Mouse (Mus musculus) embryonic facial prominence, embryonic 10.5 days (tissue): Measurements from ENCODE around the gene Shkbp1. TPM values are rescaled to one million over a fixed set of nuclear protein-coding genes. Genes with fewer than 3 reads are reported as not detected.
A peak's percentile ranks its signal among the peaks of the same experiment; 100 is the strongest.

Source experiments
- DNase-seq: peaks from one replicate; pipeline ENCODE4 v3.0.0-alpha.2; 2017; ENCODE audit warnings: low spot score
- H3K27ac ChIP-seq: fragments of 300-500 bp; sonication (generic); replicated peaks from 2 replicates; pipeline ENCODE4 v1.5.1; 2016; ENCODE audit warnings: mild to moderate bottlenecking
- H3K27me3 ChIP-seq: fragments of 300-500 bp; sonication (generic); replicated peaks from 2 replicates; pipeline ENCODE4 v1.6.1; 2016; ENCODE audit warnings: low read depth, mild to moderate bottlenecking; ENCODE audit not compliant: poor library complexity, severe bottlenecking
- H3K36me3 ChIP-seq: fragments of 300-500 bp; sonication (generic); replicated peaks from 2 replicates; pipeline ENCODE4 v1.6.1; 2016; ENCODE audit warnings: mild to moderate bottlenecking, moderate library complexity
- H3K4me1 ChIP-seq: fragments of 300-500 bp; sonication (generic); 2 replicates; pipeline ENCODE4 v1.6.1; 2016
- H3K4me3 ChIP-seq: fragments of 300-500 bp; sonication (generic); 2 replicates; pipeline ENCODE4 v1.5.1; 2016; ENCODE audit warnings: mild to moderate bottlenecking, moderate library complexity
- H3K9me3 ChIP-seq: fragments of 300-500 bp; sonication (generic); 2 replicates; pipeline ENCODE4 v1.6.1; 2016; ENCODE audit warnings: mild to moderate bottlenecking
- WGBS: fragments of 180-500 bp; shearing (Covaris S2); methylation state at CpG from one replicate; pipeline ENCODE4 v1.1.7; 2016; 5-methylcytosine and 5-hydroxymethylcytosine counted together
- polyA plus RNA-seq: library from polyadenylated mRNA; unstranded; fragments of >200 nt; fragmentation: Nextera tagmentation; extraction: Ambion mirVana; gene quantifications from 2 replicates; pipeline ENCODE4 v1.2.1, GENCODE M21; 2016

Gene Shkbp1
- polyA plus RNA-seq, 1 experiment from 2014 or later = 80.3 TPM

DNA sequence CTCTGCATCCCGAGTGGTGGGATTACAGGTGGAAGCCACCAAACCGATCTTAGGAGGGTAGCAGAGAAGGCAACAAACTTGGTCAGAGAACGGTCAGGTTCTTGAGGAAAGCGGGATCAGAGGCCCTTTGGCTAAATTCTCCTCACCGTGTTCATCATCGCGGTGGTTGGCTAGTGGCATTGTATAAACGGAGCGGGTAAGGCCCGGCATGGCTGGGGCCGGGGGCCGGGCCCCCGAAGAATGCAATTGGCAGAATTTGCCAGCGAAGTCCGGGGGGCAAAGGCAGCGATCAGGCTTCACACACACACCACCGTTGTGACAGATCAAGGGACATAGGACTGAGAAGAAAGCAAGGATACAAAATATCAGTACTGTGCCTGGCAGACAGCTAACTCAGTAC lies 25.8 kb downstream of the Shkbp1 start:
- H3K27ac ChIP-seq = no peak overlapping the region
- no peak for DNase-seq
- 26% methylated on average over 17 of the region's 17 CpGs for WGBS
- H3K4me3 ChIP-seq = peak overlapping the region; percentile 60
- H3K4me1 ChIP-seq = peaks cover 72% of the 10 kb centered on the region
- peaks cover 100% of the 10 kb centered on the region for H3K27me3 ChIP-seq
- no peaks in the 10 kb centered on the region for H3K36me3 ChIP-seq
- H3K9me3 ChIP-seq = 0 out of 2 replicates have a peak, but pooled peaks cover 2% of the 10 kb centered on the region

DNA sequence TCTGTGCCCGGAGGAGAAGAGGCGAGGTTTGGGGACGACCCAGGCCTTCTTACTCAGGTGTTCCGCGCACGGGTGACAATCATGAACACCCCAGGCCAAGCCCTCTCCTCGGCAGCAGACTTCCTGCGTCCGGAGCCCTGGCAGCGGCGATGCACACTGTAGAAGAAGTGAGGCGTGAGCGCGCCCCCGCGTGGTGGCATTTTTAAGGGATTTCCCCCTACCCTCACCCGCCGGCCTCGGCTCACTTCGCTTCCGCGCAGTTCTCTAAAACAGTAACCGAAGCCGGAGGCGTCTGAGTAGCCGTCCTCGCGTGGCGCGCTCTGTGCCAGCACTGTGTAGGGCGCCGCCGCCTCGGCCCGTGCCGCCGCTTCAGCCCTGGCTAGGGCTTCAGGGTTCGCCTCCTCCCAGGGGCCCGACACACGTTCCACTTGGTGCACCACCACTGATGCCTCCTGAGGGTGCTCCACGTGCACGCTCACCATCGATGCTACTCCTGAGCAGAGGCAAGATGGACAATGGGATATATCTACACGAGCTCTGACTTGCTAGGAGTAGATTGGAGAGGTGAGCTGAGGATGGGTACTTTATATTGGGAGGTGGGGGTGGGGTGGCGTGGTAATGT lies 26.4 kb downstream of the Shkbp1 start:
- no peaks in the 10 kb centered on the region for H3K36me3 ChIP-seq
- H3K4me1 ChIP-seq = peaks cover 69% of the 10 kb centered on the region
- peak; percentile 89 for DNase-seq
- H3K4me3 ChIP-seq = peak overlapping the region; percentile 60
- WGBS = 4% methylated on average over 45 of the region's 45 CpGs
- H3K27ac ChIP-seq = no peak overlapping the region
- H3K9me3 ChIP-seq = 0 out of 2 replicates have a peak, but pooled peaks cover 2% of the 10 kb centered on the region
- peaks cover 100% of the 10 kb centered on the region for H3K27me3 ChIP-seq

DNA sequence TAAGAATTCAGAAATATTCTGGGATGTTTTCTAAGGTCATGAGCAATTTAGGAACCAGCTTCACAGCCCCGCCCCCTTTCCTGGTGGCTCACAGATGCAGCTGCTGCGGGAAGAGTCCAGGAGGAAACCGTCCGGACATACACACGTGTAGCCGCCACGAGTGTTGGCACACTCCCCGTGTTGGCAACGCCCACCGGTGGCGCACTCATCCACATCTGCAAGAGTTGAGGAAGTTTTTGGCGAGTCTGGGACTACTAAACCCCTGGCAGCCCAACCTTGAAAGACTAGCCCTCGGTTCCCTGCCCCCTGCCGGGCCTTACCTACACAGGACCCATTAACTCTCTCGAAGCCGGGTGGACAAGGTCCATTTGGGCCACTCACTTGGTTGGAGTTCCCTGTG lies 27.2 kb downstream of the Shkbp1 start:
- WGBS = 32% methylated on average over 16 of the region's 16 CpGs
- H3K4me1 ChIP-seq = peaks cover 61% of the 10 kb centered on the region

DNA sequence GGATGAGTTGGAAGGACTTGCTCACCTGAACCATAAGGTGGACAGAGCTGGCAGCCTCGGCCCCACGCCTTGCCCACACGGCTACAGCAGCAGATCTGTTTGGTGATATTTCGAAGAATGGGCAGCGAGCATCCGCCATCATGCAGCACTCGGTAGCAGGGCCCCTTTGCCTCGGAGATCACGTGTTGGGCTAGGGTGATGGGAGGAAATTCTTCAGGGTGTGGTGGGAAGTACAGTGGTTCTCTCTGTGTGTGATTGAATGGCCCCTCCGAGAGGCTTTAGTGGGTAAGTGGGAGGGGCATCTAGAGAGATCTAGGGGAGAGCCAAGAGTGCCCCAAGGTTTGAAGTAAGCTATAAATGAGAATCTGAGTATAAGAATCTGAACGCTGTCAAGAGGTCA lies 27.7 kb downstream of the Shkbp1 start:
- H3K27me3 ChIP-seq = peaks cover 100% of the 10 kb centered on the region
- 0 out of 2 replicates have a peak, but pooled peaks cover 2% of the 10 kb centered on the region for H3K9me3 ChIP-seq
- H3K27ac ChIP-seq = no peak overlapping the region
- peaks cover 56% of the 10 kb centered on the region for H3K4me1 ChIP-seq
- no peak overlapping the region for H3K4me3 ChIP-seq
- no peaks in the 10 kb centered on the region for H3K36me3 ChIP-seq
- no peak for DNase-seq
- 87% methylated on average over 11 of the region's 11 CpGs for WGBS

More for the DNA sequence above, 27.2 kb downstream of the Shkbp1 start:
- H3K9me3 ChIP-seq = 0 out of 2 replicates have a peak, but pooled peaks cover 2% of the 10 kb centered on the region
- DNase-seq = no peak
- H3K27me3 ChIP-seq = peaks cover 100% of the 10 kb centered on the region
- no peak overlapping the region for H3K4me3 ChIP-seq
- H3K27ac ChIP-seq = no peak overlapping the region
- H3K36me3 ChIP-seq = no peaks in the 10 kb centered on the region

DNA sequence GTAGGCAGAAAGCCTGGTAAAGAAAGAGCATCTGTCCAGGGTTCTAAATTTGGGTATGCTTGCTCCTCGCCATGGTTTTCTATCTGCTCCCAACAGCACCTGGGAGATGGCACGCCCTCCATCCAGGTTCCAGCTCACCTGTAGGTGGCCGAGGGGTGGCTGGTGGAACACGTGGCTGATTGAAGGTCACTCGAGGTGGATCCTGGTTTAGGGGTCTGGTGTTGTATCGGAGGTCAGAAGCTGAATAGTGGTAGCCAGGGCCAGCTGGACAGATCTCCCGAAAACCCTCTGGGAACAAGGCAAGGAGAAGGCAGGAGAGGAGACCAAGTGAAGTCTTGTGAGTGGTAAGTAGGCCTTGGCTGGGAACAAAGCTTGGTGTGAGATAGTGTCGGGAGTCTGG lies 28.3 kb downstream of the Shkbp1 start:
- Histone ChIP-seq H3K27ac (no peak overlapping the region), H3K27me3 (peaks cover 100% of the 10 kb centered on the region), H3K4me3 (no peak overlapping the region), H3K4me1 (peaks cover 50% of the 10 kb centered on the region), H3K9me3 (0 out of 2 replicates have a peak, but pooled peaks cover 2% of the 10 kb centered on the region), H3K36me3 (no peaks in the 10 kb centered on the region)
- WGBS = 90% methylated on average over 8 of the region's 8 CpGs
- DNase-seq = no peak

DNA sequence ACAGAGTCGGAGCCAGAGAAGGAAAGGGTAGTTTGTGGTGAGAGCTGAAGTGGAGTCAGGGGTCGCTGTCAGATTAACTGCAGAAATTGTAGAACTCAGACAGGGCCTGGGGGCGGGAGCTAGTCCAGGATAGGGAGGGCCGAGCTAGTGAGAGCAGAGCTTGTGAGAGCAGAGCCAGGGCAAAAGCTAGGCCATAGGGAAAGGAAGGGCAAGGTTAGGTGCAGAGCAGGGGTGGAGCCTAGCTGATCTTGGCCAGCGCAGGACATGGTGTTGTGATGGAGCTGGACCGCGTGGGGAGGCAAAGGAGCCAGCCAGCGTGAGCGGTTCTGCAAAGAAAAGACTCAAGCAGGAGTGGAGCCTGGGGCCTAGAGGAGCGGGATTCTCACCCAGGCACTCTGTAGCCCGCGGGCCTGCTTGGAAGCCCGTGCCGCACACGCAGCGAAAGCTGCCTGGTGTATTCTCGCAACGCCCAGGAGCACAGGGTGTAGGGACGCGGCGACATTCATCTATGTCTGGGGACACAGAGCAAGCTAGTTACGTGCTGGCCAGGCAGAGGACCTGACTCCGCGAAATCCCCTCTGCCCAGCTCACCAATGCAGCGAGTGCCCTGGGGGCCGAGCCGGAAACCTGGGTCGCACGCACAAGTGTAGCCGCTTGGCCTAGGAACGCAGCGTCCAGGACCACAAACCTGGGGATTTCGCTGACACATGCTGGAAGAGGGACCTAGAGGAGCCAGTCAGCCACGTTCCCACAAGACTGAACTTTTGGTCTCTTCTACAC lies 29.5 kb downstream of the Shkbp1 start:
- 23% methylated on average over 34 of the region's 34 CpGs for WGBS
- H3K27ac ChIP-seq = no peak overlapping the region; the same call in 1 of the 2 replicates
- peak overlapping the region; percentile 54 for H3K4me3 ChIP-seq
- H3K27me3 ChIP-seq = peaks cover 100% of the 10 kb centered on the region
- no peaks in the 10 kb centered on the region for H3K36me3 ChIP-seq
- peak; percentile 53 for DNase-seq
- peaks cover 52% of the 10 kb centered on the region for H3K4me1 ChIP-seq
- H3K9me3 ChIP-seq = 0 out of 2 replicates have a peak, but pooled peaks cover 2% of the 10 kb centered on the region

DNA sequence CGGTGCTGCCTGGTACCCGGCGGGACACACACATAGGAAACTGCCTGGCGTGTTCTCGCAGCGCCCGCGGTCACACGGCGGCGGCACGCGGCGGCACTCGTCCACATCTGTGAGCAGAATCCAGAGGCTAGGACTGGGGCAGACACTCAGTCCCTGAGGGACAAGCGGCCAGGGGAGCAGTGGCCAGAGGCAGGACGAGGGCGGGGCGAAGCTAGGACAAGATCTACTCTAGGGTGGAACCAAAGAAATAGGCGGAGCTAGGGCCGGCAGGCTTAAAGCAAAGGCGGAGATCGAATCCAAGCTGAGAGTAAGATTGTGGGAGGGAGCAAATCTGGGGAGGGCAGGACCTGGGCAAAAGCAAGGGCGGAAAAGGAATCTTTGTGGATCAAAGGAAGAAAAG lies 30.1 kb downstream of the Shkbp1 start:
- H3K27ac ChIP-seq = 0 out of 2 replicates have a peak overlapping the region, but pooled peaks have one; percentile 14
- peak overlapping the region; percentile 54 for H3K4me3 ChIP-seq
- peaks cover 46% of the 10 kb centered on the region for H3K4me1 ChIP-seq
- peak; percentile 64 for DNase-seq
- H3K36me3 ChIP-seq = no peaks in the 10 kb centered on the region
- no peaks in the 10 kb centered on the region for H3K9me3 ChIP-seq
- peaks cover 100% of the 10 kb centered on the region for H3K27me3 ChIP-seq
- 1% methylated on average over 24 of the region's 24 CpGs for WGBS

DNA sequence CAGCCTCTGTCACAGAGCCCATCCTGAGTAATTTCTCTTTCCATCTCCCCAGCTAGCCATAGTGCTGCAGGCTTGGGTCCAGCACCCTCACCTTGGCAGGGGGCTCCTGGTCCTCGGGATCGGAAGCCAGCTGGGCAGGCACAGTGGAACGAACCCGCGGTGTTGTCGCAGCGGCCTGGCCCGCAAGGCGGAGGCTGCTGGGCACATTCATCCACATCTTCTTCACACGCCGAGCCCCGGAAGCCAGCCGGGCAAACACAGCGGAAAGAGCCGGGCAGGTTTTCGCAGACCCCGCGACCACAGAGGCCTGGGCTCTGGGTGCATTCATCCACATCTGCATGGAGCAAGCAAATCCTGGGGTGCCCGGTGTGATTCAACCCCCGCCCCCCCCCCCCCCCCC lies 30.9 kb downstream of the Shkbp1 start:
- Histone ChIP-seq H3K27me3 (peaks cover 95% of the 10 kb centered on the region), H3K4me3 (peak overlapping the region; percentile 54; the same call in 1 of the 2 replicates), H3K9me3 (no peaks in the 10 kb centered on the region), H3K27ac (no peak overlapping the region), H3K36me3 (no peaks in the 10 kb centered on the region), H3K4me1 (peaks cover 41% of the 10 kb centered on the region)
- no peak for DNase-seq
- WGBS = 55% methylated on average over 18 of the region's 20 CpGs

DNA sequence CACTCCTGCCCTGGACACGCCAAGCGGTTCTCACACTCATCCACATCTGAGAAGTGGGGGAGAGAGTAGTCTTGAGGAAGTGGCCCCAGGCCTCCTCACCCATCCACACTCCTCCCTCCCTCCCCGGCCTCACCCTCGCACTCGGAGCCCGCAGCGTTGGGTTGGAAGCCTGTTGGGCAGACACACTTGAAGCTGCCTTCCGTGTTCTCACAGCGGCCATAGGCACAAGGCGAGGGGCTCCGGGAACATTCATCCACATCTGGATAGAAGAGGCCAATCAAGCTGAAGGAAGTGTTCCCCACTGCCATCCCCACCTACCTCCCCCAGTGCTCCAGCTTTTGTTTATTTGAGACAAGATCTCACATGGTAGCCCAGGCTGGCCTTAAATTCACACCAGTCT lies 31.7 kb downstream of the Shkbp1 start:
- no peaks in the 10 kb centered on the region for H3K9me3 ChIP-seq
- peaks cover 33% of the 10 kb centered on the region for H3K4me1 ChIP-seq
- H3K27ac ChIP-seq = no peak overlapping the region
- no peaks in the 10 kb centered on the region for H3K36me3 ChIP-seq
- H3K4me3 ChIP-seq = no peak overlapping the region
- no peak for DNase-seq
- peaks cover 88% of the 10 kb centered on the region for H3K27me3 ChIP-seq
- 95% methylated on average over 11 of the region's 11 CpGs for WGBS

DNA sequence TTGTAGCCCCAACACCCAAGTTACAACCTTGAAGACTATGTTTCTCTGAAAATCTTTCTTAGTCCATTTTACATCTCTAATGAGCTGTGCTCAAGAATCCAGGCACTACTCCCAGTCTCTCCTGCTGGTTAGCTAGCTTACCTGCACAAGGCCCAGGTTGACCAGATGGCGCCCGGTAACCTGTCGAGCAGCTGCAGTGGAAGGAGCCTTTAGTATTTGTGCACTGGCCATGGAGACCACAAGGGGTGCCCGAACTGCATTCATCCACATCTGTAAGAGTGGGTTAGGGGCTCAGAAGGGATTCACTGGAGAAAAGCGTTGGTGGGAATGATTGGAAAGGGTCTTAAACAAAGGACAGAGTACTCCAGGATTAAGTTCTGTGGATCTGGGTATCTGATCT lies 32.8 kb downstream of the Shkbp1 start:
- 90% methylated on average over 5 of the region's 5 CpGs for WGBS
- Histone ChIP-seq H3K9me3 (no peaks in the 10 kb centered on the region), H3K27me3 (peaks cover 76% of the 10 kb centered on the region), H3K4me3 (no peak overlapping the region), H3K36me3 (no peaks in the 10 kb centered on the region), H3K27ac (no peak overlapping the region), H3K4me1 (peaks cover 26% of the 10 kb centered on the region)
- DNase-seq = no peak

DNA sequence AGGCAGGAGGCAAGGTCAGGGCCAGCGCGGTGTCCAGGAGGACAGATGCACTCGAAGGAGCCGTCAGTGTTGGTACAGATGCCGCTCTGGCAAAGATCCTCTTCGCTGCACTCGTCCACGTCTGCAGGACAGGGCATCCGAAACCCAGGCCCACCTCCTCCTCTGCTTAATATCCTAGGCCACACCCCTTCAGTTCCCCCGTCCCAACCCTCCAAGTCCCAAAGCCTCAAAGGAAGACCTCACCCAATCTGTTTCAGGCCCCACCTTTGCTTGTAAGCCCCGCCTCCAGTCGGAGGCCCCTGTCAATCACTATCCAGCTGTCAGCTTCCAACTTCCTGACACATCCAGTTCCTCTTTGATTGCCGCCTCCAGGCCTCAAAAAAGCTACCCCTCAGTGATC lies 33.5 kb downstream of the Shkbp1 start:
- H3K4me3 ChIP-seq = no peak overlapping the region; the same call in 1 of the 2 replicates
- 14% methylated on average over 13 of the region's 13 CpGs for WGBS
- DNase-seq = no peak
- peaks cover 26% of the 10 kb centered on the region for H3K4me1 ChIP-seq
- no peaks in the 10 kb centered on the region for H3K36me3 ChIP-seq
- H3K27me3 ChIP-seq = peaks cover 69% of the 10 kb centered on the region
- no peaks in the 10 kb centered on the region for H3K9me3 ChIP-seq
- H3K27ac ChIP-seq = no peak overlapping the region

DNA sequence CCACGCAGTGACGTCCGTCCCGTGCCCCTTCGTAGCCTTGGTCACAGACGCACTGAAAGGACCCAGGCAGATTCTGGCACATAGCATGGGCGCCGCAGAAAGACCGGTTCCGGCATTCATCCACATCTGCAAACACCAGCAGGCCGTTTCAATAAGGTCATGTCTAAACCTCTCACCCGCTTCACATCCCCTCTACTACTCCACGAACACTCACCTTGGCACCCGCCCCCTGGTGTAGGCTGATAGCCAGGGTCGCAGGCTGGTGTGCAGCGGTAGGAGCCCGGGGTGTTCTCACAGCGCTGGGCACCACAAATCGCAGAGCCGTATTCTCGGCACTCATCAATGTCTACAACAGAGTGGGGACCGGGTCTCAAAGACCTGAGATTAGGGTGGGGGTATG lies 36.4 kb downstream of the Shkbp1 start:
- H3K4me1 ChIP-seq = peaks cover 13% of the 10 kb centered on the region
- H3K27ac ChIP-seq = no peak overlapping the region
- peaks cover 2% of the 10 kb centered on the region; the same call in 1 of the 2 replicates for H3K9me3 ChIP-seq
- 91% methylated on average over 22 of the region's 22 CpGs for WGBS
- H3K36me3 ChIP-seq = no peaks in the 10 kb centered on the region
- no peak overlapping the region for H3K4me3 ChIP-seq
- peaks cover 40% of the 10 kb centered on the region for H3K27me3 ChIP-seq
- no peak for DNase-seq

DNA sequence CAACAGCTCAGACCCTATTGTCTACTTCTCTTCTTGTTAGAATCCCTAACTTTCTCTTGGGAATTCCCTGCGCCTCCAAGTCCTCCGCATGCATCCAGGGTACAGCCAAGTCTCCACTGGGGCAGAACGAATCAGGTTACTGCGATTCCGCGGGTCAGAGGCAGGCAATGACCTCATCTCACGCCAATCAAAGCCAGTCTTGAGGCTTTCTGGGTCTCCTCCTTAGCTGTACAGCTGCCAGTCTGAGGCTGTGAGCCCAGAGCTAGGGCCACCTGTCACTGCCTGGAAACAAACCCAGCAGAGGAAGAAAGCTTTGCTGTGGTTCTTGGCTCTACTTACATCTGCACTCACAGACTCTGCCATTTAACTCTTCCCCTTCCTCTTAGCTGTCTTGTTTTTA lies 39.9 kb downstream of the Shkbp1 start:
- no peak overlapping the region for H3K27ac ChIP-seq
- H3K9me3 ChIP-seq = peaks cover 20% of the 10 kb centered on the region
- DNase-seq = peak; percentile 49
- 33% methylated on average over 7 of the region's 7 CpGs for whole genome bisulfite sequencing
- H3K4me3 ChIP-seq = no peak overlapping the region
- peaks cover 7% of the 10 kb centered on the region for H3K4me1 ChIP-seq
- peaks cover 18% of the 10 kb centered on the region for H3K27me3 ChIP-seq
- H3K36me3 ChIP-seq = no peaks in the 10 kb centered on the region; the same call in 1 of the 2 replicates
